Mouse (Mus musculus) brain, embryonic 18.5 days (tissue): Measurements from ENCODE around the gene 6330409D20Rik.

Source experiments
- DNase-seq: peaks from one replicate; pipeline ENCODE4 v3.0.0-alpha.2; 2012; ENCODE audit warnings: low read depth, low spot score

The 6330409D20Rik gene

DNA sequence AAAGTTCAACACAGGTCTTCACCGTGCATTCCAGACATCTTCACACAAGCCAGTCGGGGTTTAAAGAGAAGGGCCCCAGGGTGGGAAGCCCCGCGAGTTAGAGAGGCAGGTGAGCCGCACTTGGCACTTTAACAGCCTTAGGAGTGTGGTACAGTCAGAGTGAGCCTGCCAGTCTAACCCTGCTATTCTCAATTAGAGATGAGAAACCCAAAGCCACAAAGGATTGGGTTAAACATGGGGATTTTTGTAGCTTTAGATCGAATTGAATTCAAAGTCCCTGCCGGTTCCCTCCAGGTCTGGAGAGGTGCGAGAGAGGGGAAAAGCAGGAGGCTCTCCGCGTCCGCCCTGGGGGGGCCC, at the start of gene 6330409D20Rik:
TSS of gene 6330409D20Rik (minus strand) at position 101 of the 357 bp plus-strand sequence.
- no peak for DNase-seq

DNA sequence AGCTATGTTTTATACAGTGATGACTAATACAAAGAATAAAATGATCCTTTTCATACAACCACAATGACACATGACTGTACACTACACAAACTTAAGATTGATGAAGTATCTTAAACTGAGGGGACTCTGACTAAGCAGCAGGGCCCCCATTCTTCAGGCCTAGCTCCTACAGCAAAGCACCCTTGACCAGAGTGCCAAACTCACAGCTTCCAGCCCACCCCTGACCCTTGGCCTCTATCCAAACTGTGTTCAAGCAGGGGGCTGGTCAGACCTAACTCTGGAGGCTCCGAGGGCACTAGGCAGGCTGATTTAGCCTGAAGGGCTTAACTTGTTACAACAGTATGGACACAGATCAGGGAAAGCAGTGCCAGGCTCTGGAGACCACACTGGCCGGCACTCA, 47.8 kb upstream of the 6330409D20Rik start:
- DNase-seq = no peak

DNA sequence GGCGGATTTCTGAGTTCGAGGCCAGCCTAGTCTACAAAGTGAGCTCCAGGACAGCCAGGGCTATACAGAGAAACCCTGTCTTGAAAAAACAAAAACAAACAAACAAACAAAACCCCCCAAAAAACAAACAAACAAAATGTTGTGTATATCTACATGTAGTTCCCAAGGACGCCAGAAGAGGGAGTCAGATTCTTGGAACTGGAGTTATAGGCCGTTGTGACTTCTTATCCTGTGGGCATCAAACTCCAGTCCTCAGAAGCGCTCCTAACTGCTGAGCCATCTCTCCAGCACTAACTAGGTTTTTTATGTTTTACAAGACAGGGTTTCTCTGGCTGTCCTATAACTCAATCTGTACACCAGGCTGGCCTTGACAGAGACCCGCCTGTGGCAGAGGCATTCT, 46.4 kb upstream of the 6330409D20Rik start:
- DNase-seq = no peak

DNA sequence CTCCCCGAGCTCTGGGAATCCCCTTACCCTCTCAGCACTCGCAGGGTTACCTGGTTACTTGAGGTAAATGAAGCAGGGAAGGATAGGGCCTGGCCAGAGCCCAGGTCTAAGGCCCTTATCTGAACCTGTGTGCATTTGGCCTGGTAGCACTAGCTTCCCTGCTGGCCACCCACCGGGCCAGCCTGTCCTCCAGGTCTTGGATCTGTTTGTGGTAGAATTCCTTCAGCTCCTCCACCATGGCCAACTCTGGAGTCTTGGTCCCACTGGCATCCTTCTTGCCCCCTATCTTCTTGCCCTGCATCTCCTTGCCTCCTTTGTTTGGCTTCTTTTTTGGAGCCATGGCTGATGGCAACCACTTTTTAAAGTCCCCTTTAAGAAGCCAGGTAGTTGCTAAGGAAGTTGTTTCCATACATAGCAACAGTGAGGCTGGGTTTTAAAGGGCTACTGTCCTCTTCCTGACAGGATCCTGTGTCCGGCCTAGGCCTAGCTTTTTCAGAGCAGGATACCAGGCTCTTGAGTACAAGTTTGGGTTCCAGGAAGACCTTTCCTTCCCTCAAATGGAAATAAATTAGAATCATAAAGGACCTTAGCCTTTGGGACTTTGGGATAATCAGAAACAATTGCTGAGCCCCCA, 43.3 kb upstream of the 6330409D20Rik start, which contains the start of gene Cfap157:
TSS of gene Cfap157 (minus strand) at position 381 of the 634 bp plus-strand sequence.
- no peak for DNase-seq

DNA sequence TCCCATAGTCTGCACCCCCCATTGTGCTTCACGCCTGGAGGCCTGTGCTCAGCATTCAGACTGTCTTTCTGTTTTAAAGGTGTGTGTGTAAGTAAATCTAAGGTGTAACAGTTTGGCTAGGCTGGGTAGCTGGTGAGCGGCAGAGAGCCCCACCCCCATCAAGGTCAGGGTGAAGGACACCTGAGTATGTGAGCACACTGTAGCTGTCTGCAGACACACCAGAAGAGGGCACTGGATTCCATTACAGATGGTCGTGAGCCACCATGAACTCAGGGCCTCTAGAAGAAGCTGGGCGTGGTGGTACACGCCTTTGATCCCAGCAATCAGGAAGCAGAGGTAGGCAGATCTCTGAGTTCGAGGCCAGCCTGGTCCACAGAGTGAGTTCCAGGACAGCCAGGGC, 40.9 kb upstream of the 6330409D20Rik start:
- DNase-seq = no peak

DNA sequence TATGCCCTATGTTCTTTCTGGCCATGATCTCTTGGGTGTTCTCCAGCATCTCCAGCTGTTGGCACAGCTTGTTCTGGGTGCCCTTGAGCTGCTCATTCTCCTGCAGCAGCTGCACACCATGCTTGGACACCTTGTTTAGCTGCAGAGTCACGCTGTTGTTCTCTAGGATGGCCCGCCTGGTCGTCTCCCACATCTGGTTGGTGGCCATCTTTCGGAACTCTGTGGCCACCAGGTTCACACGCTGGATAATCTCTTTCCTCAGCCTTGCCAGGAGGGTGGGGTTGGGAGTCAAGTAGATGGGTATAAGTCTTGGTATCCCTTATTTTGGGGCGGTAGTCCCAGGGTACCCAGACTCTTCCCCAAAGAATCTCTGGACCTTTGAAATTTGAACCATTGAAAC, 38.9 kb upstream of the 6330409D20Rik start:
- no peak for DNase-seq

DNA sequence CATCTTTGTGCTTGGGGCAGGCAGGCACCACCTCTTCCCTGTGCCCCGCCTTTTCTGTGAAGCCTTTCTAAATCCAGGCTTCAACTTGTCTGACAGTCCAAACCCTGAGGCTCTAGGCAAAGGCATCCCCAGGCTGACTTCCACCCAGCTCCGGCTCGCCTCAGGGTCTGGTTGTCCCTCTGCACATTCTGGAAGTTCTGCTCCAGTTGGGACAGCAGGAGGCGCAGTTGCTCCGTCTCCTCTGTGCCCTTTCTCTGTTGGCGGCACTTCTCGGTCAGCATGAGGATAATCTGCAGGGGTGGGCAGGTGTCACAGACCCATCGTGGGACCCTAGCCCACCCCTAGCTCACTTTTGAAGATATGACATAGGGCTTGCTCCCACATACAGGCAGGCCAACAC, 38.3 kb upstream of the 6330409D20Rik start:
- no peak for DNase-seq

DNA sequence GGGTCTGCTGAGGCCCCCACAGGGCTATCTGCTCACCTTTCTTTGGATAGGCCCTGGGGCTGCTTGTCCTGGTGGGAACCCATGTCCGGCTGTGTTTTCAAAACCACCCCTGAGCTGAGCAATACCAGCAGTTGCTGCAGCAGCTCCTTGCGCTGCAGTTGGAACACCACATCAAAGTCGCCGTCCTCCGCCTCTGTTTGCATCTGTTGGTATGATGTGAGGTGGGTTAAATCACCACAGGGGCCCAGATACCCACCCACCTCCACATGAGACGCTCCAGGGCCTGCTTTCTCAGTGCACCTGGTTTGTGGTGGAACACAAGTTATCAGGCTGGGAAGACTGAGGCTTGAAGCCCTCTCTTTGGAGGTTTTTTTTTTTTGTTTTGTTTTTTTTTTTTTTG, 37.3 kb upstream of the 6330409D20Rik start:
- no peak for DNase-seq

DNA sequence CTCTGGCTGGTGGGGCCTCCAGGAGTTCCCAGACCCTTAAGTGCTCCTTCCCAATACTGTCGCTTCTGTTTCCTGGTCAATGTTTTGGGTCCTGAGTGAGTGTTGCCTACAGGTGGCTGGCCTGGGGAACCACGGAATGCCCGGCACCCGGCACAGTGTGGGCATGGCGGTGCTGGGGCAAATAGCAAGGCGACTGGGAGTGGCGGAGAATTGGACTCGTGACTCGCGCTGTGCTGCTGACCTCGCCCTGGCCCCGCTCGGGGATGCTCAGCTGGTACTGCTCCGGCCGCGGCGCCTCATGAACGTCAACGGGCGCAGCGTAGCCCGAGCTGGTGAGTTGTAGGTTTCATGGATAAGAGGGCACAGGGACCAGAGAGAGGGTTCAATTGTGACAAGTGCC, 35.4 kb upstream of the 6330409D20Rik start:
- DNase-seq = no peak

DNA sequence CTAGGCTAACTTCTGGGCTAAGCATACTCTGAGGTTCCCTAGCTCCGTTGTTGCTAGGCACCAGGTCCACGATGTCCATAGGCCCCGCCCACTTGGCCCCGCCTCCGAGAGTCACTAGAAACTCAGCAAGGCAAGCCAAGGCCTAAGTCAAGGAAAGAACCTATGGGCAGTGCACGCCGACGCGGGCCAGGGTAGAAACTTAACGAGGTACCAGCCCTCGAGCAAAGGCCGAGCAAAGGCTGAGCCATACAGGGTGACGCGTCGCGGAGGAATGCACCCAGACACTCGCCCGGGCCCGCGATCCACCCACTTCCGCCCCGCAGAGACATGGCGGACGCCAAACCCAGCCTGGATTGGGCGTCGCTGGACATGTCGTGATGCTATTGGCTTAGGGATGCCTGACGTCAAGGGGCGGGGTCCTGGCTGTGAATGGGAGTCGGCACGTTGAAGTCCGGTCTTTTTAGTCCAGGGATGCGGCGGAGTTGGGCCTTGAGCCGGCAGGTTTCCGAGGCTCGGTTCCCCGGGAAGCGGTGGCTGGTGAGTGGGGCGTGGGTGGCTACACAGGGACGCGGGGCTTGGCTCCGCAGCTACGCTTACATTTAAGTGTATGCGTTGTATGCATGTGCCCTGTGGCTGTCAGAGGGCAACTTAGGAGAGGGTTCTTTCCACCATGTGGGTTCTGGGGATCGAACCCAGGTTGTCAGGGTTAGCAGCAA, 34.7 kb upstream of the 6330409D20Rik start, which contains the start of the genes Ttc16 and Ptrh1:
TSS of gene Ttc16 (minus strand) at position 275 of the 716 bp plus-strand sequence.
TSS of gene Ptrh1 (plus strand) at position 428 of the 716 bp plus-strand sequence.
- DNase-seq = peak; percentile 85

DNA sequence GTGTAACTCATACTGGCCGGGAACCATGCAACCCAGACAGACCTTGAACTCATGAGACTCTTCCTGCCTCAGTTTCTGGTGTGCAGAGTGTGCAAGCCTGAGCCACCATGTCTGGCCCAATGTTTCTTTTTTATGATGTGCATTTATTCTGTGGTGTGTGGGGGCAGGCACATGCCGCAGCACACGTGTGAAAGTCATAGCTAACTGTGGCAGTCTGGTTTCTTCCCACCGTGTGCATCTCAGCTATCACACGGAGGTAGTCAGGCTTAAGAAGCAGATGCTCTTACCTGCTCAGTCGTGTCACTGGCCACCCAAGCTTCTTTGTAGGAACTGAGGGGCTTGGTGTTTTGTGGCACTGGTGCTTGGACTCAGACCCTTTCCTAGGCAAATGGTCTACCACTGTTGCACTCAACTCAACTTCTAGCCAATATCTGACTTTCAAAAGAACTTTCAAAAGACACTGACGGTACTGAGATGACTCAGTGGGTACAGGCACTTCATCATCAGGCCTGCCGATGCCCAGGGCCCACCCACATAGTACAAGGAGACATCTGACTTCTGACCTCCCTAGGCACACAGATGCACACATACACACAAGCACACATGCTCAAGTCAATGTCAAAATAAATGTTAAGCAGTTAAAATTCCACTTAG, 31.9 kb upstream of the 6330409D20Rik start:
- no peak for DNase-seq

DNA sequence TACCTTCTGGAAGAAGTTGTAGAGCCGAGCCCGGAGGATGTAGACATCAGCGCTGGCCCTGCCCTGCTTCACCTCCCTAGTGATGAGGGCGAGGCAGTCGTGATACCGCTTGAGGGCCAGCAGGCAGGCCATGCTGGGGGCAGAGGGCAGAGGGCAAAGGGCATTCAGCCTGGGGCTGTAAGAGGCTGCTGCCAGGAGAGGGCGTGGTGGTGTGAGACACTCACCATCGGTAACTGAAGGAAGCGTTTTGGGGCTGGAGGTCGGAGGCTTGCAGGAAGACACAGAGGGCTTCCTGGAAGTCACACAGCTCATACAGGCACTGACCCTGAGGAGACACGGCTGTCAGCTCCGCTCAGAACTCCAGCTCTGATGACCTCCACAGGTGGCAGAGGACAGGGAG, 31.1 kb upstream of the 6330409D20Rik start:
- no peak for DNase-seq

DNA sequence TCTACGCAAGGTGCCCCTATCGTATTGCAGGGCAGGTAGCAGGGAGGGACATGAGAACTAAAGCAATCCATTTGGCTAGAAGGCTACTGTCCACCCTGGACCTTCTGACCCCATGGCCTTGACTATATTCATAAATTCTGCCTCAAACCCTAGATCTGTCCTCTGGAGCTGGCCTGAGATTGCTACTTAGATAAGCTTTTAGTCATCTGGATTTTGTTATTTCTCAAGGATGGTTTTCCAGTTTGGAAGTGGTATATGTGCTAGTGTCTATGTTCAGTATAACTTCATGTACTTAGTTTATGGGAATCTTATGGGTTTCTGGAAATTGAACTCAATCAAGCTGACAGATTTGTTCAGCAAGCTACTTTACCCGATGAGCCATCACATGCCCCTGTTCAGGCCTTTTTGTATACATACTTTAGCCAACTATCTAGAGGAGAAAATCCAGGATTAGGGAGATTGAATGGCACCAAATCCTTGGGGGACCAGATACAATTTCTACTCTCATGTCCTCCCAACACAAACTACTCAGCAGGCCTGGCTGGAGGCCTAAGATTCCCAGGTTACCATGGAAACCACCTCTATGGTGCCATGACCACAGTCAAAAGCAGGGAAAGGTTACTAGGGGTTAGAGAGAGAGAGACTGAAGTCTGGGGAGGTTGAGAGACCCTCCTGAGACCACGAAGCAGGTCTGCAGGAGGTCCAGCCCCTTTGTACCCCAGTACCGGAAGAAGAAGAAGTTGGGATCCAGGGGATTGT, 28.7 kb upstream of the 6330409D20Rik start:
- DNase-seq = no peak

DNA sequence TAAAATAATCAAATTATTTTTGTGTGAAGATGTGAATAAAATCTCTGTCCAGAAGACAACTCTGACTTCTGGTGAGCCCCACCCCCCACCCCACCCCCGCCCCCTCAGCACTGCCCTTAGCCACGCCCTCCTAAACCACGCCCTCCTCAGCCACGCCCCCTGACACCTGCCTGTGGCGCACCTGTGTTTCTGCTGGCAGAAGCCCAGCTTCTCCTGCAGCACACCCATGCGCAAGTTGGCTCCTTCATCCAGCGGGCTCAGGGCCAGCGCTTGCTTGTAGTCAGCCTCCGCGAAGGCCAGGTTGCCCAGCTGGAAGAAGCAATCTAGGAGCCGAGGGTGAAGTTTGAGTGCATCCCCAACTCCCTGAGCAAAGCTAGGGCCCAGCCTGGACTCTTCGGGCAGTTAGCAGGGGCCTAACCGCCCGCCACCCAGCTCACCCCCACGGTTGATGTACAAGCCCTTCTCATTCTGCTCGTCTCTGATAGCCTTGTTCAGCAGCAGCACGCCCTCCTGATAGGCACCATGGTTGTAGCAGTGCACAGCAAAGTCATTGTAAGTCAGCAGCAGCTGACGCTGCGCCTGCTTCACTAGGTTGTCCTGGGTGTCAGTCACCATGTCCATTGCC, 28.0 kb upstream of the 6330409D20Rik start:
- no peak for DNase-seq

DNA sequence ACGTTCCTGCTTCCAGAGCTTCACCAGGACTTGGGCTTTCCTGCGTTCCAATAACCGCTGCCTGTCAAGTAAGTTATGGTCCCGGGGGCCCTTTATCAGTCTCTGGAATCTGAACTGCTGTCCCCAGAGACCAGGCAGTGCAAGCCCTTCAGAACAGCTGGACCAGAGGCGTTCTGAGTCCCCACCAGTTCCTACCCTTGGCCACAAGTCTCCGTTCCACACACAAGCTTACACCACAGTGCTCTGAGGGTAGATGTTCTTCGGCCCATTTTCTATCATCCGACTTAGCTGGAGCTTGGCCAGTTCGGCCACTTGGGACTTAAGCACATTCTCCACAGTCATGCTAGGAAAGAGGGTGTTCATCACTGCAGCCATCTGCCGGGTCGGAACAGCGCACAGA, 26.4 kb upstream of the 6330409D20Rik start:
- DNase-seq = no peak

DNA sequence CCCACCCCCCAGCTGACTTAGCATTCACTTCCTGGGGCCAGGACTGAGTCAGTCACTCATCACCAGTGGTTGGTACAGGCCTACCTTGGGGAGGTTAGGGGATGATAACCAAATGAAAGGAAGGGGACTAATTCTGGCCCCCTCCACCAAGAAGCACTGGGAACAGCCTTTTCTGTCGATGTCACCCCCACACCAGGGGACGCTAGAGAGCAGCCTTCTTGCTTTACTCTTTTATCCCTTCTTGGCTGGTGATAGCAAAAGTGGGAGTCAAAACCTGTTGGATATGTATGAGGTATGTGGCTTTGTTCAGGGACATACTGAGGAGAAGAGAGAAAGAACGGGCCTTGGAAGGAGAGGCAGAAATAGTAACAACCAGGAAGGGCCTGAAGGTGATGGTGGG, 22.5 kb upstream of the 6330409D20Rik start:
- no peak for DNase-seq

DNA sequence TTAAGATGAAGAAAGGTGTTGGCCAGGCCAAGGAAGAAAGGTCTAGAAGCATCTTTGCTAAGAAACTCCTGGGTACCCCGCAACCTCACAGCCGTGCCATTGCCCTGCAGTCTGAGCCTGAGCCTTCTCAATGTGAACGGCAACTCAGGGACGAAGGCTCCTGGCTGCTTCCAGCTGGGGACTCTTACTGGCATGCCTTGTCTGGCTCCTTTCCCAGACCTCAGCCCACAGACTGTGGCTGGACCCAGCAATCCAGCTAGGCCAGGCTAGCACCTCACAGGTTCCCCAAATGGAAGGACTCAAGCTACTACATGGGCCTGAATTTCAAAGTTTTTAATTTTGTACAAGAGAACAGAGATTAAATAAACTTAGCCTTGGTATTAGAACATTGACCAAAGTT, 21.0 kb upstream of the 6330409D20Rik start:
- DNase-seq = no peak

DNA sequence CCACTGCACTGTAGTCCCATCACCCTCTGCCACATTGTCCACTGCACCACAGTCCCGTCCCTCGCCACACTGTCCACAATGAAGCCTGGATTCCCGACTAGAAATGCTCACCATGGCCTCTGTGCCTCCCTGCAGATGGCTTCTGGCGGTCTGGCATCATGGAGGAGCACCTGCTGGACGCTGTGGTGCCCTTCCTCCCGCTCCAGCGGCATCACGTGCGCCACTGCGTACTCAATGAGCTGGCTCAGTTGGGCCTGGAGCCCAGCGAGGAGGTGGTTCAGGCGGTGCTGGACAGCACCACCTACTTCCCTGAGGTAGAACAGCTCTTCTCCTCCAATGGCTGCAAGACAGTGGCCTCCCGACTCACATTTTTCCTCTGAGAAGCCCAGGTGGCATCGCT, 20.5 kb upstream of the 6330409D20Rik start:
- no peak for DNase-seq

DNA sequence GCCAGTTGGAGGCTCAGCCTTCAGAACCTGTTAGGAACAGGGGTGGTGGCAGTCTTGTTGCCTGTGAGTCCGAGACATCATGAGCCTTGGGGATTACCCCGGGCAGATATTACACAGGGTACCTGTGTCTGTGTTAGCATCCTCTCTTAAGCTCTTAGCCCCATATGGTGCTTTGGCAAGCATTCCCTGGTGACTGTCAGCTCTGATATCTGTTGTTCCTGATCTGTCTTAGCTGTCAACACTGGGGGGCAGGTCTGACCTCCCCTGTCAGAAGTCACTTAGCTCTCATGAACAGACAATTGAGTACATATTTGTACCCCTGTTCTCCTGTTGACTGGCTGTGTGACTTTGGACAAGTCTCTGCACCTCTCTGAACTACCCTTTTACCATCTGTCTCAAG, 18.2 kb upstream of the 6330409D20Rik start:
- no peak for DNase-seq

DNA sequence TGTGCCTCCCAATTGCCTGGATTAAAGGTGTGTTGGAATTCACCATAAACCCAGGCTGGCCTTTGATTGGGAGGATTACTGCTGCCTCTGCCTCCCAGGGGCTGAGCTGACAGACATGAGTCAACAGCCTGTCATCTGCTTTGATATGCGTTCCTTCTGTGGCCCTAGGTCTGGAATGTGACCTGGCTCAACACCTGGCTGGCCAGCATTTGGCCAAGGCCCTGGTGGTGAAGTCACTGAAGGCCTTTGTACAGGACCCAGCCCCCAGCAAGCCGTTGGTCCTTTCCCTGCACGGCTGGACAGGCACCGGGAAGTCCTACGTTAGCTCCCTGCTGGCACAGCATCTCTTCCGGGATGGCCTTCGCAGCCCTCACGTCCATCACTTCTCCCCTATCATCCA, 17.7 kb upstream of the 6330409D20Rik start:
- no peak for DNase-seq

DNA sequence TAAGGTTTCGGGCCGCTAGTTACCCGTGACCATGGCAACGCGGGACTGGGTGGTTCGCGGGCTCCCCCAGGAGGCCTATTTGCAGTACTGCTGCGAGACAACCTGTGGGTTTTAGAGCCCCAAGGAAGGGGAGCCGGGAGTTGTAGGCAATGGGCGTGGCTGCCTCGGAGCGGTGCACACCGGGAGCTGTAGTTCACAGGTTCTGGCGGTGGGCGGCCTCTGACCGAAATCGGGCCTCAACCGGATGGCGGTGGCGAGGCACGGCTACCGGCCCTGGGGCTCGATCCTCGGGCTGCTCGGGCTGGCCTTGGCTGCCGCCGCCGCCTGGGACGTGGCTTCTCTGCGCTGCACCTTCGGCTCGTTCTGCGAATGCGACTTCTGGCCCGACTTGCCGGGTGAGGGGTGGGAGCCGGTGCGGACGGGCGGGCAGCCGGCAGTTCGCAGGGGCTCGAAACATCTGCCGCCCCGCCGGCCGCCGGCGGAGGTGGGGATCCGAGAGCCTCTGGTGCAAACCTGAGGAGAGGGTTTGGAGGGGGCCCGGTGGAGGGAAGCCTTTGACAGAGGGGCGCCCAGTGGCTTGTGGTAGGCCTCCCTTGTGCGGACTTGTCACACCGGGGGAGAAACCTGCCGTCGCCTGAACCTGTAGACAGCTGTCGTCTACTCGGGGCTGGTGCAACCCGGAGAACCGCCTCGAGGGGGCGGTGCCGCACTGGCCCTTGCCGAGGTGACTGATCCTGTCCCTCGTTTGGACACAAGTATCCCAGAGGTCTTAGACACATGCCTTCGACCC, 16.4 kb upstream of the 6330409D20Rik start, which contains the start of gene Tor2a:
TSS of gene Tor2a (plus strand) at position 179 of the 790 bp plus-strand sequence.
- DNase-seq = peak; percentile 92
